Mouse (Mus musculus): Measurements from ENCODE around the gene Gatad2a.

The Gatad2a gene

DNA sequence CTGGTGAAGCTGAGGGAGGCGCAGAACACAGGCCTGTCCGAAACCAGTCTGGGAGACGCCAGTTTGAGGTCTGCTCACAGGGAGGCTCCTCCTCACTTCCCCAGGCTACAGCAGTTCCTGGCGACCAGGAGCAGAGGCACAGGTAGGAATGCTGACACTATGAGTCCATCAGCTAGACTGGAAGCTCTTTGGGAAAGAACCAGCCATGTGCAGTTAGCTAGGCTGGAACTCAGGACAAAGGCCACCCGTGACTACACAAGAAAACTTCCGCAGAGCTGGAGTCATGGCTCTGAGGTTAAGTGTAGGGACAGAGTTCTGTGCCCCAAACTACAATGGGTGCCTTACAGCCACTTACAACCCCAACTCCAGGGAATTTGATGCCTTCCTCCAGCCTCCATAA, 98.3 kb downstream of the Gatad2a start:
- peak; percentile 9 for DNase-seq

- DNase-seq, result no peak
Observed at GRCm38 (mm10) chr8:69895772-69896451, 100.3 kb downstream of the Gatad2a start.

- DNase-seq, result no peak
Observed at GRCm38 (mm10) chr8:69894836-69895332, 101.3 kb downstream of the Gatad2a start.

GRCm38 (mm10) chr8:69893863-69894262, 102.3 kb downstream of the Gatad2a start:
- DNase-seq, result peak; percentile 75

DNA sequence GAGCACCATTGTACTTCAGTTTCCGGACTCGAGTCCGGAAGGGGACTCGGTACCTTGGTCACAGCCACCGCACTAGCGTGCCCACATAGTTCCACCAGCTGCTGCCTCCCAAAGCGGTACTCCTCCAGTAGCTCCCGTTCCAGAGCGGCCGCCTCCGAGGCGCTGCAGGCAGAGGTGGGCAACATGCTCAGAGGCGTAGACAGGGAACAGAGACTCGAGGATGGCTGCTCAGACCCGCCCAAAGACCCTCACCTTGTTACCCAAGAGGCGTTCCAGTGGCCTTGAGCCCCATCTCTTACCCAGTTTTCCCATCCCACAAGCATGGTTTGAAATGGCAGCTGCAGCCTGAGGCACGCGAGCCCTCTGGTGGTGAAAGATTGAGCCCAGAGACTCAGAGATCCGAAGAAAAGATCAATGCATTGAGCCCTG, 105.4 kb downstream of the Gatad2a start:
- peak; percentile 73 for DNase-seq

DNA sequence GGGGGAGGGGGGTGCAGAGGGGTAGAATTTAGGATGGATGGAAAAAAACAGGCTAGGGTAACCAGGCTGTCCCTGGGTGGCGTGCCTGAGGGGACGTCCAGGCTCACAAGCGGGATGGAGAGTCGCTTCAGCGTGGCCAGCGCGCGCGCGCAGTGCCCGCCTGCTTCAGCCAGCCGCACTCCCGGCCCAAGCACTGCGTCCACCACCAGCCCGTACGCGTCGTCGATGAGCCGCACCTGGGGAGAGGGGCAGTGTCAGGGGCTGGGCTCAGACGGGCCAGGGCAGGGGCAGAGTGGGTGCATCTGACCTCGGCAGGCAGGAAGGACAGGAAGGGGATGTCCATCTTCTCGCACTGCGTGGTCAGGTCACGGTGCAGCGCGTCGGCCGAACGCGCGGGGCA, 107.3 kb downstream of the Gatad2a start:
- DNase-seq, result peak; percentile 44

DNA sequence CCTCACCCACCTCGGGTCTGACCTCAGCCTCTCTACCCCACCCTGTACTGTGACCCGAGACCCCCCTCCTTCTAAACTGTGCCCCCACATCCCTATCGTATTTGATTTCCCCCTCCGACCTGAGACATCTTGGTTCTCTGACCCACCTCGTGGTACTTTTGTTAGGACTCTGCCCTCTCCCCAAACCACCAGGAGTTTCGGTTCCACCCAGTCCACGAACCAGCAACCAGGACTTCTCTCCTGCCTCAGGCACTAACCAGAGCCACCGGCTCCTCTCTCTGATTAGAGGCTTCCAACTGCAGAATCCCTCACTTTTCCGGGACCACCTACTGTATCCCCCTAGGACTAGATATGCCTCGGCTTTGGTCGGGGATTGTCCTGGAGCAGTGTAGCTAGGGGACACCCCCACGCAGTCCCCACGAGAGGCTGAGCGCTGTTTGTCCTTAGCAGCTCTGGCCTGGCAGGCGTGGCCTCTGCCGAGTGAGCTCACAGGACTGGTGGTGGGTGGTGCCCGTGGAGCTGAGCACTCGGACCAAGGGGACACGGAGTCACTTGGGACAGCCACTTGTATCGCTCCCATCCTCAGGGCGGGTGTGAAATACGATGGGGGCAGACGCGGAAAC, 107.8 kb downstream of the Gatad2a start:
- DNase-seq, result peak; percentile 34

- DNase-seq, result peak; percentile 61
Observed at GRCm38 (mm10) chr8:69887289-69888243, 108.6 kb downstream of the Gatad2a start, which contains the start of gene Cilp2. Gene Cilp2 (minus strand): TSS chr8:69887687.

DNA sequence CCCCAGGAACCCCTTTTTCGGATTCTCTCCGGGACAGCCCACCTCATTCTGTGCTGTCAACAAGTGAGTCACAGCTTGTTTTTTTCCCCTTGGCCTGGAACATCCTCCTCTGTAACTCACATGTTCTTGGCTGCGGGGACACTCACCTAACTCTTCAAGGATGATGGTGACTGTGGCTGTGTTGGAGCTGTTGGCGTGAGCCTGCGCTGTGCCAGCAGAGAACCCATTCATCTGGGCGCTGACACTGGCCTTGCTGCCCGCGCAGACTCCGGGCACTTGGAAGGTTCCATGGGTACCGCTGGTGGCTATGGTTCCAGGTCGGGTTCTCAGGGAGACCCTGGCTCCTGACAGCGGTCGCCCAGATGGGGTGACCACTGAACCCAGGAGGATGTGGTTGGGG, 112.0 kb downstream of the Gatad2a start:
- no peak for DNase-seq

GRCm38 (mm10) chr8:69882833-69883600, 113.2 kb downstream of the Gatad2a start:
- DNase-seq, result peak; percentile 34

DNA sequence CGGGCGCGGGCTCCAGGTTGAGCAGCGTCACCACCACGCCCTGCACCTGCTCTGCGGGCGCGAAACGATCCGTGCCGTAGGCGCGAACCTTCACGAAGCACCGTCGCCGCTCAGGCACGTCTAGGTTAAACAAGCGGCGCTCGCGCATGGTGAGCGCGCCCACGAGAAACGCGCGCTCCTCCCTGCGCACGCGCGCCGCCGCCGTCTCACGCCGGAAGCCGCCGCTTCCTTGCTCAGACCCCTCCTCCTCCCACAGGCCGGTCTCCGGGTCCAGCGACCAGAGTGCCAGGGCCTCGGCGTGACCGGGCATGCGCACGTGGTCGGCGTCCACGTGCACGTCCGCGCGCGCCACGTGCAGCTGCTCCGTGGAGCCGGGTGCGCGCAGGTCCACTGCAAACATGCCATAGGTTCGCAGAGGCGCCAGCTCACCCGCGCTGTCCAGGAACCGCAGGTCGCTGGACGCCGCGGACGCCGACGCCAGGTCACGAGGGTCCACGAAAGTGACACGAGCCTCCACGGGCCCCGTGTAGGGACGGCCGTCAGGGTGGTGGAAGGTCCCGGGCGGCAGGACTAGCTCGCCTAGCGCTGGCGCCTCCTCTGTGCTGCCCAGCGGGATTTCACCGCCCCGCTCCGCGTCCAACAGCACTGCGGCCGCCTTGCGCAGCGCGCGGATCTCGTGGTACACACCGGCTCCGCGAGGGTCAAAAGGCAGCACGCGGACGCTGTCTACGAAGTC, 114.0 kb downstream of the Gatad2a start:
- peak; percentile 89 for DNase-seq

- peak; percentile 26 for DNase-seq
Observed at GRCm38 (mm10) chr8:69881261-69881865, 114.8 kb downstream of the Gatad2a start.

DNA sequence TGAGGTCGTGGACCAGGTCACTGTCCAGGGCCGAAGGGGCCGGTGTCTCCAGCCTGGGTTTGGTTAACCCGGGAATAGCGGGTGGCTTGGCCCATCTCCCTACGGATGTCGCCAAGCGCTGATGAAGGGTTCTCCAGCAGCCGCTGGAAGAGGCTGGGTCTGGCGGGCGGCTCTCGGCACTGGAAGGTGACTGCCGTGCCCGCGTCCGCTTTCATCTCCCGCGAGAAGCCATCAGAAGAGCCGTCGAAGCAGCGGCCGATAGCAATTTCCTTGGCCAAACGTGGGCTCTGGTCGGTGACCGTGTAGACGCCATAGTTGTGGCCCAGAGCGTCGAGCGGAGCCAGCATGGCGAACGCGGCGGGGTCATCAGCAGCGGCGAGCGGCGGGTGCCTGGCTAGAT, 115.3 kb downstream of the Gatad2a start:
- peak; percentile 16 for DNase-seq

DNA sequence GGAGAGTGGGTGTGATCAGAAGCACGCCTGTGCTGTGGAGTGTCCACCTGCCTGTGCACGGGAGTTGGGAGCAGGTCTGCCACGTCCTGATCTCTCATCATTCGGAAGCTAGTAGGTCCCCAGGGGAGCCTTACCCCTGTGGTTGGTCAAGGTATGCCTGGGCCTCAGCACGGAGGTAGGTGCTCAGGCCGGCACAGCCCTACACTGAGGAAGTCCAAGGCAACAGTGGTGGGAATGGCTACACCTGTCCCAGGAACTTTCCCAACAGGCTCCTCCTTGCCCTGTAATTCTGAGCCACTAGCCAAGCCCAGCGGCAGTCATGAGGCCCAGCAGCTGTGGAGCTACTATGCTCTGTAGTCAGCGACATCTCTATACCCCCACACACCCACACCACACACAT, 116.5 kb downstream of the Gatad2a start:
- no peak for DNase-seq

DNA sequence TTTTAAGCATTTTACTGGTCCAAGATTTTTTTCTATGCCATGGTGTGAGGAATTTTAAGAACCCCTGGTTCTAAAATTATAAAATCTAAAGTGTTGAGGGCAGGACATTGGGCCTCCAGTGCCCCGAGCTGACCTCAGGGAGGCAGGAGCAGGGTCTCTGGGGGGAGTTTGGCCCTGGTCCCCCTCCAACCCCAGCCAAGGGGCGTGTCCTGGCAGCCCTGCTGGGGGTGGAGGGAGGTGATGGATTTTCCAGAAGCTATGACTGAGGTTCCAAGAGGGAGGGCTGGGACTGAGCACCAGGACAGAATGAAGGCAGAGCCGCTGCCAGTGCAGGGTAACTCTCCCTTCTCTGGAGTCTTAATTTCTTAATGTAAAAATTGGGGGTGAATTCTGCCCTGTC, 118.2 kb downstream of the Gatad2a start:
- no peak for DNase-seq

- DNase-seq, result no peak
Observed at GRCm38 (mm10) chr8:69877396-69877795, 118.8 kb downstream of the Gatad2a start.

DNA sequence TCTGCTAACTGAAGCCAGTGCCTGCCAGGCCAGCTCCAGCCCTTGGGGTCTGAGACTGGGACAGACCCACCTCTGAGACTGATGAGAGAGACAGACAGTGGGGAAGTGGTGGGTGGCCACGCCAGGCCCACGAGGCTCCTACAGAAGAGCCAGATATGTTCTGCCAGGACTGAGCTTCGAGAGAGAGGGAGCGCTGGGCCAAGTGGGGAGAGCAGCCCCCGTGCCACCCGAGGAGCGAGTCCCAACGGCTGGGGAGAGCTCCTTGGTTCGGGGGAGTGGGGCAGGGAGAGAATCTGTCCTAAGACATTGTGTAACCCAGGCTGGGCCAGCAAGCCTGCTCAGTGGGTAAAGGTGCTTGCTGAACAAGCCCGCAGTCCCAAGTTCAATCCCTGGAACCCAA, 119.2 kb downstream of the Gatad2a start:
- no peak for DNase-seq

DNA sequence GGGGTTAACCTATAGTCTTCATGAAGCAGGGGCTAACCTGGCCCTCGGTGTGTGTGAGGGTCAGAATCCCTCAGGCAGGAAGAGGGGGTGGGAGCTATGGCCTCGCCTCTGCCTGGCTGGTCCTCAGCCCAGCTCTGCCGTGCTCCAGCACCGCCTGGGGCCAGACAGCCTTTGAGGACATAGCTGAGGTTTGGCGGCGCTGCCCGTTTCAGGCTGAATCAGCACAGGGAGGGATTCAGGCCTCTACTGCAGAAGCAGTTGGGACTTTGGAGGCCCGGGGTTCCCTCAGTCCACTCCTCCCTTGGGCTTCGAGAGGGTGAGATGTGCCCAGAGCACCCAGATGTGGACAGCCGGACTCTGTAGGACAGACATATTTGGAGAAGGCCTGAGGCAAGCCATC, 120.1 kb downstream of the Gatad2a start:
- DNase-seq, result no peak

- no peak for DNase-seq
Observed at GRCm38 (mm10) chr8:69874654-69875053, 121.5 kb downstream of the Gatad2a start.

DNA sequence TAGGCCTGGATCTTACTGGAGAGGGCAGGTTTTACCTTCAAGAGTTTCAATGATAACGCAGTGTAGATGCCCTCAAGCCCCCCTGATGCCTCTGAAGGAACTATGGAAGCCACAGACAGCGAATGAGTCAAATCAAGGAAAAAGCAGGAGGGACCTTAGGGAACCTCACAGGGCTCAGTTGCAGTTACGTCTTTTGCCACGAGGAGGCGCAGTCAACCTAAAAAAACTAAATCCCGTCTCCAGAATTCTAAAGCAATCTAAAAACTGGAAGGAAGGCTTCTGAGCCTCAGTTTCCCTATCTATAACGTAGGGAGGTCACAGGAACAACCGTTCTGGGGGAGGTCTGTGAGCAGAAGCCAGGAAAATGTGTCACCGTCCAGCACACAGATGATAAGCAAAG, 122.0 kb downstream of the Gatad2a start:
- peak; percentile 81 for DNase-seq

DNA sequence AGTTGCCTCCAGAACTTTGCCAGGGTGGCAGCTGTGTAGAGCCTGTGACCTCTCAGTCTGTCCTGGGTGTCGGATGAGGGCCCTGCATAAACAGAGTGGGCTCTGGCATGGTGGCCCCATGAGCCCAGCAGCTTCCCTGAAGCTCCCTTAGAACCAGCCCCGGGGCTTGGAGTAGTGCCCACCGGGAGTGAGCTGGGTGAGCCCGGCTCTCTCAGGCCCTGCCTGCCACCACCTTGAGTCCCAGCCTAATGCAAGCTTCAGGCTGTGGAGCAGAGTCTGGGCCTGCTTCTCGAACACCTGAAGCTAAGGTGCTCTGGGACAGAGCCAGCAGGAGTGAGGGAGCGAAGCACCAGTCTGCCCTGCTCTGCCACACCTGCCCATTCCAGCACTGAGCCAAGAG, 125.3 kb downstream of the Gatad2a start:
- no peak for DNase-seq
